Mouse (Mus musculus) c-Kit-positive CD71-positive TER-119-positive erythroid progenitor cells, embryonic 14.5 days (primary cell): ENCODE measurements at regions not wholly inside any gene's neighbourhood (a gene's known extent, or its start where the extent isn't known, plus 50 kb on each side); places are given as distances from the start of the nearest gene placed in this dataset.

Experiments used
- DNase-seq: peaks from one replicate; pipeline ENCODE4 v3.0.0-alpha.2; 2013; ENCODE audit warnings: low spot score

DNA sequence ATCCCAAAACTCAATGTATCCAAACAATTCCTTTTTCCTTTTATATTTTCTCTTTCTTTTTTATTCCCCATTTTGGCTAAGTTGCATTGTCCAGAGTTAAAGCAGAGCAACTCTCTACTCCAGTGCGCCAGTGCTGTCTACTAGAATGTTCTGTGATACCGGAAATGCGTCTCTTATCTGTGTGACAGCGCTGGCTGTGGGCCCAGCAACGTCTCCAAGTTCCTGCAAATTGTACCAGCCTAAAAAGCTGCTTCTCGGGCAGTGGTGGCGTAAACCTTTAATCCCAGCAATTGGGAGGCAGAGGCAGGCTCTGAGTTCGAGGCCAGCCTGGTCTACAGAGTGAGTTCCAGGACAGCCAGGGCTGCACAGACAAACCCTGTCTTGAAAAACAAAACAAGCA lies 59.4 kb downstream of the Cox18 start:
- DNase-seq = no peak

DNA sequence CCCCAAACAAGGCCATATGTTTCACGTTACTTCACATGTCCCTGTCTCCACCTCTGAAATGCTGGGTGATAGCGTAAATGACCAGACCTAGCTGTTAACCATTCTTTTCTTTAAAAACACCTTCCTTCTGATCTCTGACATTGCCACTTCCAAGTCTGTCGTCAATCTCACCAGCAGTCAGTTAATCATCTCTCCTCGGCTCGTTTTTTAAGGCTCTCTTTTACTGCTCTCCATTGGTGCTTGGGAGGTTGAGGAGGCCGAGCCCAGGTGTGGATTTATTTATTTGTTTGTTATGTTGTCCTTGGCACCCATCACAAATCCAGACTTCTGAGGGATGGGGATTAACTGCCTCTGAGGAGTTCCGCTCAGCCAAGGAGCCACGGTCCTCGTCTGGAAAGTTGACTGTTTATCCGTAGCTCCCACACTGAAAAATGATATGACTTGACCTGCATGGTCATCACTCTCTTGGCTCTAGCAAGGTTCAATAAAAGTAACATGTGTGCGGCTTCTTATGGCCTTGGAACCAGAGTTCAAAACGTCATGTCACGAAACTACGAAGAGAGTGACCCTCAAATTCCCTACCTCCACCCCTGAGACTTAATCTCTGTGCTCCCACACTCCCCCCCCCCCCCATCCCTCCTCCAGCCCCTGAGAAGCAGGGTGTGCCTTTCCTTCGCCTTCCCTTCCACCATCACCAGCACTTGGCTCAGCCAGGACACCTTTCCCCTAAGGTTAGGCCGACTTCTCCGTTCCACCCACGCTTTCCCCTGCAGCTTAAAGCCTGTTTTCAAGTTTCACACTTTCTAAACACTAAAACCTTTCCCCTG lies 60.6 kb downstream of the Cox18 start:
- no peak for DNase-seq

DNA sequence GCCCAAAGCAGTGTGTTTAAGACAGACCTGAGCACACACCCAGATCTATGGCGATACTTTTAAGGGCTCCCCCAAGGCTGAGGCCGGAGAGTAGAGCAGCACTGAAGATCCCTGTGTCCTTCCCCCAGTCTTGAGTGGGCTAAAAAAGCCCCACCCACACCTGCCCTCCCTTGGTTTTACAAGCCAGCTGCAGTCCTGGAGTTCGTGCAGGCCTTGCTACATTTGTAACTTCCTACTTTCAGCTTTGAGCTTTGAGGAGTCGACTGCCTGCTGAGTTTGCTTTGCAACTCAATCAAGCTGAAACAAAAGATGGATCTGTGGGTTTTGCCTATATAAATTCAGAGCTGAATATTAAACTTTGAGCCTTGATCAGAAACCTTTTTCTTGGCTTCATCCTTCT lies 63.5 kb downstream of the Cox18 start:
- DNase-seq = no peak

DNA sequence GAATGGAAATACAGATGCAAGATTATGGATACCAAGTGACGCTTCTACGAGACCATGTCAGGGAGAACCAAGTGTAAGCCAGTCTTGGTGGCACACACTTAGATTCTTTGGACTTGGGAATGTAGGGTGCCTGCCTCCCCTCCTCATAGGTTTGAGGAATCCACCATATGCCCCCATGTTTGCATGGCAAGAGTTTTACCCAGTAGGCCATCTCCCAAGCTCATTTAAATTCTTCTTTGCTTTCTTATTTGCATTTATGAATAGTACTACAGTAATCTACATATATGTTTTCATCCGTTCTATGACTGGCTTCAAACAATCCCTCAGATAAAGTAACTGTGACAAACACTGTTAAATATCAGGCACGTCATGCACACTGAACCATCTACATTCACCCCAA lies 67.3 kb downstream of the Cox18 start:
- no peak for DNase-seq

DNA sequence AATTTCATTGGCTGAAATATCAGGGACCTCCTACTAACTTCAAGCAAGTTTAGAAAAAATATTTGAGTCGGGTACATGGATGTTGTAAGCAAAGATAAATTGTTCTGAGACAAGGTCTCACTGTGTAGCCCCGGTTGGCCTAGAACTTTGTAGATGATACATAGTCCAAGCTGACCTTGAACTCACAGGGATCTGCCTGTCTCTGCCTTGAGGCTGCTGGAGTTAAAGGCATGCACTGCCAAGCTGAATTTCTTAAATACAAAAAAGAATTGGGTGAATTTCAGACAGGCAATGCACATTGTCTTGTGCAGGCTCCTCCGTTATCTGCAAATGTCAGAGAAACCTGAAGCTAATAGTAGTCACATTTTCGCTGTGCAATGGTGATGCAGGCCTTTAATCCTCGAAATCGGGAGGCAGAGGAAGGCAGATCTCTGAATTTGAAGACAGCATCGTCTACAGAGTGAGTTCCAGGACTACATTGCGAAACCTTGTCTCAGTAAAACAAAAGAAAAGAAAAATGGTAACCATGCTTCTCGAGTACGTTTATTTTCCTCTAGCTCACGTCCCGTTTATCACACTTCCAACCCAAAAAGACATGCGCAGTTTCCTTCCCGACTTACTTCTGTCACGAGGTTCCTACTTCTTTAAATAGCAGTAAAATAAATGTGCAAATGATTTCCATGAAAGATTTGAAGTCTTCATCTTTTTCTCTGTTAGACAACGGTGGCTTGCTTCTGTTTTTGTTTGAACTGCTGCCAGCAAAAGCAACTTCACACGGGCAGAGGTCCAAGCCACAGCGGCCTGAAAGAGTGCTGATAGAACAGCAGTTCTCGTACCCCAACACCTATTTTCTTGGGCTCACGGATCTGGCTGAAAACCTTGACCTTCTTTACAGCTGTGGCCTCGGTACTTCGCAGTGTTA lies 73.9 kb downstream of the Cox18 start:
- DNase-seq = no peak

DNA sequence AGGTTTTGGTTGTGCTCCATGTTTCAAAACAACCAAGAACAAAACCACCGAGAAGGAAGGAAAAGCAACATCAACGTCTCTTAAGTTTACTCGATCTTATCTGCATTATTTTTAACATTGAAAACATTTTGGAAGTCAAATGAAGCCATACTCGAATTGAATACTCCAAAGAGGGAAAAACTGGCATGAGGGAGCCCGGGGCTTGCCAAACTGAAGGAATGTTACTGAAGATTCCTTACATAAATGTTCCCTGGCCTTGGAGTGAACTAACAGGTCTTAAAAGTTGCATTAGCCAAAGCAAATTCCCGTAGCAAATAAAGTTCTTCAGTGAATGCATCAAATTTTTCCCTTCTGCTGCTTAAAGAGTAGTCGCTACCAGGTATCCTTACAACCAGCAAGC lies 87.8 kb downstream of the Cox18 start:
- DNase-seq = no peak

DNA sequence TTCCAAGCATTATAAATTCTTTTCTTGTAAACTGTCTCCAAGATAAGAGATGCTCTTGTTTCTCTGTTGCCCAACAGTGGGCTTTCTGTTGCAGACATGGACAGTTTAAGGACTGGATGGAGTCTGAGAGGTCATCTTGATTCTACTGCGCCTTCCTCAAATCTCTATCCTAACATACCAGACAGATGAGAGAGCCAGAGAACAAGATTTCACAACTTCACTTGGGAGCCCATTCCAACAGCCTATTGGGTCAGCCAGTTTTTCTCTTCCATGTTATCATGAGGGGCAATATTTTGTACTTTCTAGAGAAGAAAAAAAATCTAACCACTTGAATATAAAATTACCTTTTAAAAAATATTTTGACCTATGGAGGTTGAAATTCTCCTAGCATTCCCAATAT lies 116.8 kb downstream of the Cox18 start:
- no peak for DNase-seq

DNA sequence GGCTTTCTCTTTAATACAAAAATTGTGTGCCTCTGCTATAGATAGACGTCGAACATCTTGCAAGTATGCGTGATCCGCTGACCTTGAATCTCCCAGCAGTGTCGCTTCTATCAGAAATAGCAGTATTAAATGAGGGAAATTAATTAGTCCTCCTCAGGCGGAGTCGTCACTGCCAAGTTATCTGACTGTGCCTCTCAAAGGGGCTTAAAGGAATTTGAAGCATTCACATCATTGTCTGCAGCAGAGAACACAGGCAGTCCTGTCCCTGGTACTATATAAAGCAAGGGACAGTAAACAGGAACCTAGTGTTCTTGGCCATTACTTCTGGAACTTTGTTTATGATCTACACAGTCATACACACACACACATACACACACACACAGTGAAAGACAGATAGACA lies 119.1 kb downstream of the Cox18 start:
- DNase-seq = no peak

DNA sequence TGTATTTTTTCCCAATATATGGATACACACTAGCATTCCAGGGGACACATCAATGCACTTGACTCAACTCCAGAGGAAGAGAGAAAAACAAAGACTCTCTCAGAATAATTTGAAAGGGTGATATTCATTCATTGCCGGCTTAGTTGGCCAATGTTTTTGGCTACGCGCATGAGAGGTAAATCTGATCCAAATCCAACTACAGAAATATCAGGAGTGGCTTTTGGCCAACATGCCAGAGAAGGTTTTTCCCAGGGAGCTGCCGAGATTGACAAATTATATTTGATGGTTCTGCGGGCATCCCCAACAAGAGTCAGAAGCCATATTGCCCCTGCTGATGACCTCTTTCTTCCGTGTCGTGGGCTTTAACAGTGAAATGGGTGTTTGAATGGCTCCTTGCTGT lies 135.3 kb downstream of the Cox18 start:
- DNase-seq = no peak

DNA sequence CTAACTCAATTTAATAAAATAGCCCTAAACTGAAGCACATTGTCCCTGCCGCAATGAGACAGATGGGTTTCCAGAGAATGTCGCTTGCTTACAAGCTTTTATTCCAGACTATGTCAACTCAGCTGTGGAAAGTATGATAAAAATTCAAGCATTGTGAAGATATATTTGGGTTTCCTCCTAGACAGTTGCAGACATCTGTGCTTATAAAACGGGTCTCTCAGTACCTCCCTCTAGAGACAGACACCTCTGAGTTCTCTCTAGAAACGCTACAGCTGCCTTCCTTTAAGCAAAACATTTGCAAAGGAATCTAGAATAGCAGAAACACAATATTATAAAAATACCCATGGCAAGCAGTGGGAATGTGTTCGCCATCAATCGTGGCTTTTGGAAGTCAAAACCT lies 137.3 kb downstream of the Cox18 start:
- DNase-seq = no peak

DNA sequence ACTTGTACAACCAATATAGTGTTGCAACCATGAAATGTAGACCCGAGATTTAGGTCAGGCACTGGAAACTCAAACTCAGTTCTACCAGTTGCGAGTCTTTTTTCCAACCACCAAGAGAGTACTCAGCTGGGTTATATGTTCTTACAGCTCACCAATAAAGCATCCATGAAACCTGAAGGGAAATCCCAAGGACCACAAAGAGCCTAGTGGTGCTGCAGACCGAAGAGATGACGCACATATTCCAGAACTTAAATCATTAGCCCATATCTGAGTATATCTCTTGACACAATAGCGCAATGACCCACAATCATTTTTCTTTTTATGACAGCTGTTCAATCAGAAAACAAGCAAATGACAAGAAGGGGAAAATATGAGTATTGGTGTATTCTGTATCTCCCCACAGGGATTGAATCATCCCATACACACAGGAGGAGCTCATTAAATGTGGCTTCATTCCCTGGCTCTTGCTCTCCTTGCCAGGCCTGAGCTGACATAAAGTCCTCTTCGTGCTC lies 146.7 kb downstream of the Cox18 start:
- DNase-seq = no peak

DNA sequence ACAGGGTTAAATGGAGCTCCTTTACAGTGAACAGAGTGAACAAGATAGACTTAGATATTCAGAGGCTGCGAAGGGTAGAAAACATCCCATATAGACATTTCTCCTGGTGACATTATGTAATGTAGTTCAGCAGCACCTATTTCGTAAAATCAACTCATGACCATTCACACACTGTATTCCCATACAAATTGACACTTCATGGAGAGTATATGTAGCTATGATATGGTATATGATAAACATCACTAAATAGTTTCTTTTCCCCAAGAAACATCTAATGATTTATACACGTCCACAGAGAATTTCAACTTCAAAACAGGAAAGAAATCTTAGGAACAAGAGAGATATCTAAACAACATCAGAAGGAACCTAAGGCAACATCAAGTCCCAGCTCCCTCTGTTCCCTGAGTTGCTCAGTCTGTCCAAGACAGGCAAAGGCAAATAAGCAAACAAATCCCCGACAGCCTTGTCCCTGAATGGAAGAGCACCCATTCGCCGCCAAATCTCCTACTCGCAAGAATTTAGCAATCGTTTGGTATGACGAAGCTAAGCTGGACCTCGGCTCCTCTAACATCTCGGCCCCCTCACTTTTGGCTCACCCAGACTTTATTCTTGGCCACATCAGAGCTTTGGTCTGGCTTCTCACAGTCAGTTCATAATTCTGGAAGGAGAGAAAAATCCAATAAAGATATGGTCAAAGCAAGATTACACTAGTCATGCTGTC lies 148.0 kb downstream of the Cox18 start:
- no peak for DNase-seq

DNA sequence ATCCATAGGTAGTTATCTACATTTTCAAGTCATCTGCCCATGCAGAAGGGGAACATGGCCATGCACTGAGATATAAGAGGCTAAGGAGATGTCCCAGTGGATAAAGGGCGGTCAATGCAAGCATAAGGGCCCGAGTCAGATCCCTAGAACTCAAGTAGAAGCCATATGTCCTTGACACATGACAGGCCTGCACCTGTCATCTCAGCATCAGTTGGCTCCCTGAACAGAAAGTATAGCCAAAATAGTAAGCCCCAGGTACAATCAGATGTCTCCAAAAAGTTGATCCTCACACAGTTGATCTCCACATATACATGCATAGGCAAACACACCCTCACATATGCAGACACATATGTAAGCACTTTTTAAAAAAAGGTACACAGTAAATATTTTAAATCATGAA lies 152.0 kb downstream of the Cox18 start:
- DNase-seq = no peak

DNA sequence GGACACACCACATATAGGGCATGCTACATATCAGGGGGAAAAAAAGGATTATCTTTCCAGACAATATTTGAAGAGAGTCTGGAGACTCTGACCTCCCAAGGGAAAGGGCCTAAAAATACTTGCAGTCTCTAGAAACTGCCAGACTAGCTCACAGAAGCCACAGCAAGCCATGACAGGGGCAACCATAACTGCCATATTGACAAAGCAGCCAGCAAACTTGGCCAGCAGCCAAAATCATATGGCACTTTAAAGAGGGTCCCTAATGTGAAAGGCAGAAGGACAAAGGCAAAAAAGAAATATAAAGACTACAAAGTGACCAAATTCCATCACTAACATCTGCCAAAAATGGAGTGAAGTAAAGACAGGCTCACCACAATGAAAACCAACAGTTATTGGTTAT lies 155.2 kb downstream of the Cox18 start:
- DNase-seq = no peak

DNA sequence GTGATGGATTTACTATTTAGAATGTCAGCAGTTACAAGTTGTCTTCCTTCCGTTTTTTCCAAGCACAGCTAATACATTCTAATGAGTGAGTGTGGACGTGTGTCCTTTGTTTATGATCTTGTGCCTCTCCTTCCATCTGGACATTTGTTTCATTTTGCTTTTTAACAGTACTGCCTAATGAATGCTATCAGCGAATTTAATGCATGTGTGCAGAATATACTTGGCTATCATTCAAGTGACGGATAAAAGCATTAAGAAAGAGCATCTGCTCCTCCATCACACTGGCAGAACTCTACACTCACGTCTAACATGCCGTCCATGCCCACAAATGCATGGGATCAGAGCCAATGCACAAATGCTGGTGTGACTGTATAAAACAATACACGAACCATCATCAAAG lies 156.0 kb downstream of the Cox18 start:
- no peak for DNase-seq

DNA sequence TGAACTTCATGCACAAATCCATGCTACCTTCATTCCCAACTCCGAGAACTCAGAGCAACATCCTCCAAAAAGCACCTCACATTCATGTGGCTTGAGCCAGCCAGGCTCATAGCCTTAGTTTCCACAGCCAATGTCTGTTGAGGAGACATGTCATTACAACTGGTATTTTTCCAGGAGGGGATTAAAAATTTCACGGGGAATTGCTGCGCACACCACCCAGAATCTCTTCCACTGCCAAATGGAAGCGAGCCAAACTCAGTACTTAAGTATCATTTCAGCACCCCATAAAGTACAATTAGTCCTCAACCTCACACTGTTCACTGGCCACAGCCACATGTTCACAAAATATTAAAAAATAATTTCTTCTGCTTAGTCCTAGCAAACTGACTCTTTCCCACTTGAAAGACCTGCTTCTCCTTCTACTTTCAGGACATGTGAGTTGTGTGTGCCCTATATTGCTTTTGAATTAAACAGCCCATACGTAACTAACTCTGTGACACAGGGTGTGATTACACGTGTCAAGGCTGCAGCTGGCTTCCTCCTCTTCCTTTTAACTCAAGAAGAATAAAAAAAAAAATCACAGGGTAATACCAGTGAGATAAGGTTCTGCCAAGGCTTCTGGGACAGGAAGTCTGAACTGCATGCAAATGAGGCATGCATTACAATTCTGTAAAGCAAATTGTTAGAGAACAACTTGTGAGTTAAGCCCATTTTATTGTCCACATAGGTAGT lies 157.8 kb downstream of the Cox18 start:
- DNase-seq = no peak

DNA sequence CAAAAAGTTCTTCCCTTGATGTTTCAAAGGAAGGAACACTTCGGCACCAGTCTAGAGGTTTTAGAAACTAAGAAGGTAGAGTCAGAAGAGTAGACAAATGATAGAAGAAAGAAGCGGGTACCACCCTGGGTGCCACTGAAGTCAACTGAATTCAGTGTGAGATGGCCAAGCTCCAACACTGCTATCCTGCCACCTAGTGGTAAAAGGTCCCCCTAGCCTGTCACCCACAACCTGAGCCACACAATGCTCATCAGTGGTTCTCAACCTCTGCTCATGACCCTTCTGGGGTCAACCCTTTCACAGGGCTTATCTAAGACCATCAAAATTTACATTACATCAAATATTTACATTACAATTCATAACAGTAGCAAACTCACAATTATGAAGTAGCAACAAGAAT lies 168.1 kb downstream of the Cox18 start:
- peak; percentile 0 for DNase-seq

DNA sequence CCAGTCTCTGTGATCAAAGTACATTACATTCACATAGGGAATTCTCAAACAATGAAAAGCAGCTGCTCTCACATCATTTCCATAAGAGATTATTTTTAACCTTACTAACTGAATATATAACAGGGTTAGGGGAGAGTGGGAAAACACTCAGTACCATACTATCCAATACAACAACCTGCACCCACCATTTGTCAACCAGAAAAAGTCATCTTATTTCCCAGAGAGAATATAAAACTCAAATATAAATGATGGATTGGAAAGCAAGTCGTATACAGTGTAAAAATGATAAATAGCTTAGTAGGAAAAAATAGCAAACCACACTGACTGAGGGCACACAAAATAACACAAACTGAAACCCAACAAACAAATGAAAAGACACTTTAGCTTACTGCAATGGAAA lies 169.4 kb upstream of the Adamts3 start:
- no peak for DNase-seq

DNA sequence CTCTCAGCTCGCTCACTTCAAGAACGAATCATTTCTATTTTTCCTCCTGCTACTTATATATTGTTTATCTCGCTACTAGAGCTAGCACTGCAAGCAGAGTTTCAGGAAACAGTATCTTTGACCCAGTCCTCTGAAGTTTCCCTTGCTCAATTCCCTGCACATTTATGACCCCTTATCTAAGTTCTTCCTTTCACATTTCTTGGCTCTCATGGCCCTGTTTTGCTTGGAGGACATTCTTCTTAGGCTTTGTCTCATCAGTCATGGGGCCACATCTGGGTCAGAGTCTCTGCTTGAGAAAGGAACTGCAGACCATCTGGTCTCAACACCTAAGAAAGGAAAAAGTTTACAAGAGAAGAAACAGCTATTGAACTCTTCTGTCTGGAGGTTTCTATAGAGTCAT lies 166.7 kb upstream of the Adamts3 start:
- DNase-seq = no peak

DNA sequence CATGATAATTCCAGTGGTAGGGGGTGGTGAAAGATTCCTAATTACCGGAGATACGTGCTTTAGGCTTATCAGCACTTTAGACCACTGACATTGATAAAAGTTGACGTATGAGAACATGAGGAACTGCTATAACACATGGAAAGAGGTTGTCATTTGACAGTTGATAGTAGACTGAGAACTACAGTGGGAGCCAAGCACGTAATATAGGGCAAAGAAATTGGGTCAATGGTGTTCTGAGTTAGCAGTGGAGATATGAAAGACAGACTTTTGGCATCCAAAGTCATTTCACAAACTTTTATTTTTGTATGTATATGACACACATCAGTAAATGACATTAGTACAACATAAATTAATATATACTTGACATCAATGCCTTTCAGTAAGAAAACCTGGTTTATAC lies 159.6 kb upstream of the Adamts3 start:
- DNase-seq = no peak

DNA sequence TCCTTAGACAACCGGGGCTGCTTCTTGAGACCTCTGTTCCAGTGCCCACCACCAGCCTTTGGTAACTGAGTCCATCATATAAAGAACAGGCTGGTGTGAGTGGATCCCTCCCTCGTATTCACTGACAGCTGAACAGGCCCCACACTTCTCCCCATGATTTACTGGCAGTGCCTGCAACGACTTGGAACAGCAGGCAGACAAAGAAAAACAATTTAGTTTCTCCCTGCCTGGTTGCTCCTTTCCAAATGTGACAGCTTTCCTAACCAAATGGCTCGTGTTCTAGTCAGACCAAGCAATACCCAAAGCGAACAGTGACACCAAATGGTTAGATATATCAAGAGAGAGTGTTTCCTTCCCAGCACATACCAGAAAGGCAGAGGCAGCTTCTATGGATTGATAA lies 150.0 kb upstream of the Adamts3 start:
- no peak for DNase-seq

DNA sequence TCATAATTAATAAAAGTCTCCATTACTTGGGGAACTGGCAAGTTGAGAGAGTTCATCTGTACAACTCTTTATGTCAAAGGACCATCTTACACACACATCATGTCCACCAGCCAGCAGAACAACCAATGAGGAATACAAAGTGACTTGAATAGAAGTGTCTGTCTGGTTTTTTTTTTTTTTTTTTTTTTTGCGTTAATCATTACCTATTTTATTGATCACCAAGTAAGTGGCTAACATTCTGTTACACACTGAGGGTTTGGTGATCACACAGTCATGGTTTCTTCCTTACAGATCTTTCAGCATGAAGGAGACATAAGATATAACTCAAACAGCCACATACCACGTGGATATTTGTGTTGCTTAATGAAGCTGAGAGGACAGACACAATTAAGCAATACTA lies 147.6 kb upstream of the Adamts3 start:
- no peak for DNase-seq
